Mouse (Mus musculus) left cerebral cortex, postnatal 10 days (tissue): ENCODE measurements around the gene Gm10354. TPM values are rescaled to one million over a fixed set of nuclear protein-coding genes. Genes with fewer than 3 reads are reported as not detected.
"Not testable (repeated sequence)": the region's sequence is repeated elsewhere in the genome, so short reads cannot be mapped to it uniquely, and the experiment has no call there.

Experiments used
- DNase-seq, 2 experiments: peaks; one replicate each; pipeline ENCODE4 v3.0.0; 2021 to 2022; ENCODE audit warnings: low spot score in 2 of 2, mixed read lengths in 1 of 2; ENCODE audit errors: extremely low spot score in 1 of 2
- intact Hi-C: fragments of 180-260 bp; cut with DNase I; formaldehyde crosslinking; loops from one replicate; pipeline ENCODE4 v1.15.1; 2025
- total RNA-seq, 2 experiments: library from RNA; stranded (reverse); gene quantifications; 2 replicates each; pipeline ENCODE4 v1.2.3; 2021

The Gm10354 gene
- total RNA-seq, 2 experiments from 2014 or later = not detected

DNA sequence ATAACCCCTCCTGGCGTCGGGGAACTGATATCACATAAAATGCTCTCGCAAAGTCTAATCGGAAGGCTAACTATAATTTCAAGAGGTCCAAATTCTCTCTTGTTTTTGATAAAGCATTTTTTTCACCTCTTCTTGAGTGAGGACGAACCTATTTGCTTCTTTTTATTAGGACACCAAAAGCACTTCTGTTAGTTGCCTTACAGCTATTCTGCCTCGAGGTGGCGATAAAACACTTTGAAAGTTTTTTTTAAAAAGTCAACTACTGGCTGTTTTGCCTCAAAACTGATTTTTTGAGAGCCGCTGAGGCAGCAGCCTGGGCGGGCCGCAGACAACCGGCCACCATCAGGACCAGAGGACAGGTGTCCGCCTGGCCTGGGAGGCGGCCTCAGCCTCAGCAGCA is 14.9 kb downstream of the Gm10354 start:
- intact Hi-C loops, DNase-seq: not testable (repeated sequence)

DNA sequence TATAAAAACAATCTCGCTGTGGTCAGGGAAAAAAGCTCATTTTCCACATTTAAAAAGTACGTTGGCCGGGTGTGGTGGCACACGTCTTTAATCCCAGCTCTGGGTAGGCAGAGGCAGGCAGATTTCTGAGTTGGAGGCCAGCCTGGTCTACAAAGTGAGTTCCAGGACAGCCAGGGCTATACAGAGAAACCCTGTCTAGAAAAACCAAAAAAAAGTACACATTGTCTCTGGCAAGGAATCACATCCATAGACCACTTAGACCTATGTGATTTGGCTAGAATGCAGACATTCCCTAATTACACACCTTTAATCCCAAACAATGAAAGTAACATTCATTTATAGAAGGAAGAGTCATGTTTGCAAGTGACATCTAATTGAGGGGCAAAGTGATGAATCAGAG is 17.2 kb downstream of the Gm10354 start:
- DNase-seq, intact Hi-C loops: not testable (repeated sequence)

DNA sequence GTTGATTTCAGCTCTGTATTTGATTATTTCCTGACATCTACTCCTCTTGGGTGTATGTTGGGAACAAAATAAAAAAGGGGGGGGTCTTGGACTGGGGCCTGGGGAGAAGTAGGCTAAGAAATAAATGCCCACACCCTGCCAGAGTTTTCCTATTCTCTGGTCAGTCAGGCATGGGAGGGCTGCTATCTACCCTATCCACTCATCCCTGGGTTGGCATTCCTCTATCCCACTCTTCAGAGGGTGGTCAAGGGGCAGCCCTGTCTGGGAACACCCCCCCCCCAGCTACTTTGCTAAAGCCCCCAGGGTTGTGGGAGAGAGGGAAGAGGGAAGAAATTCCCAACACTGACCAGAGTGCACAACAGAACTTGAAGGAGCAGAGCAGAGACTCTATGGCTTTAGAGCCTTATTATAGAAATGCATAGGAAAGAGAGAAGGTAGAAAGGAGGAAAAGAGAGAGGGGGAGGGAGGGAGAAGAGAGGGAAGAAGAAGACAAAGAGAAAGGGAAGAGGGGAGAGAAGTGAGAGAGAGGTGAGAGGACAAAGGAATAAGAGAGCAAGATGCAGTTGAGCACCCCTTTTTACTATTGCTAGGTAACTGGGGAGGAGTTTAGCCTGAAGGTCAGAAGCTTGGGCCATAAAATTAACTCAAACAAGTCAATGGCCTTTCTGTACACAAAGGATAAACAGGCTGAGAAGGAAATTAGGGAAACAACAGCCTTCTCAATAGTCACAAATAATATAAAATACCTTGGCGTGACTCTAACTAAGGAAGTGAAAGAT is 22.6 kb downstream of the Gm10354 start:
- DNase-seq, intact Hi-C loops: not testable (repeated sequence)

DNA sequence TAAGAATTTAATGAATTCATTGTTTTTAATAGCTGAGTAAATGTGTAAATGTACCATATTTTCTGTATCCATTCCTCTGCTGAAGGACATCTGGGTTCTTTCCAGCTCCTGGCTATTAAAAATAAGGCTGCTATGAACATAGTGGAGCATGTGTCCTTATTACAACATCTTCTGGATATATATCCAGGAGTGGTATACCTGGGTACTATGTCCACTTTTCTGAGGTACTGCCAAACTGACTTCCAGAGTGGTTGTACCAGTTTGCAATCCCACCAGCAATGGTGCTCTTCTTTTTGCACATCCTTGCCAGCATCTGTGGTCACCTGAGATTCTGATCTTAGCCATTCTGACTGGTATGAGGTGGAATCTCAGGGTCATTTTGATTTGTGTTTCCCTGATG is 25.1 kb downstream of the Gm10354 start:
- intact Hi-C loops, DNase-seq: not testable (repeated sequence)

DNA sequence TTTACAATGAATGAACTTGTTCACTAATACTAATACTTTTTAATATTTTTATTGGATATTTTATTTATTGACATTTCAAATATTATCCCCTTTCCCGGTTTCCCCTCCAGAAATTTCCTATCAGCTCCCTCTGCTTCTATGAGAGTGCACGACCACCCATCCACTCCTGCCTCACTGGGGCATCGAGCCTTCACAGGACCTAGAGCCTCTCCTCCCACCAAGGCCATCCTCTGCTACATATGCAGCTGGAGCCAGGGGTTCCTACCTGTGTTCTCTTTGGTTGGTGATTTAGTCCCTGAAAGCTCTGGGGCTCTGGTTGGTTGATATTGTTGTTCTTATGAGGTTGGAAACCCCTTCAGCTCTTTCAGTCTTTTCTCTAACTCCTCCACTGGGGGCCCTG is 26.0 kb downstream of the Gm10354 start:
- DNase-seq, intact Hi-C loops: not testable (repeated sequence)

DNA sequence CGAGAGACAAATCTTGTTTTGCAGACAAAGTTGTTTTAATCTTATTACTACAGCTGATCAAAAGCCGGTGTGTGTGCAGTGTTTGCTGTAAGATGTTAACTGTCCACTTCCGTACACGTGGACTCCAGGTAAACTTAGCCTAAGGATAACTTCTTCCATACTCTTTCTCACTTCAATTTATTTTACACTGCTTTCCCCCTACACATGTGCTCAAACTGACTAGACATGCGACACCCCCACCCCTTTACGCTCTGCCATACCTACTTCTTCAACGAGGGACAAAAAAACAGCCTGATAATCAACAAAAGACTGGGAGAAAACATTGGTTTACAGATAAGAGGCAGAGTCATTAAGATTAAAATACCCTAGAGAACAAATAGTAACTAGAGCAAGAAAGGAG is 26.9 kb downstream of the Gm10354 start:
- intact Hi-C loops, DNase-seq: not testable (repeated sequence)

DNA sequence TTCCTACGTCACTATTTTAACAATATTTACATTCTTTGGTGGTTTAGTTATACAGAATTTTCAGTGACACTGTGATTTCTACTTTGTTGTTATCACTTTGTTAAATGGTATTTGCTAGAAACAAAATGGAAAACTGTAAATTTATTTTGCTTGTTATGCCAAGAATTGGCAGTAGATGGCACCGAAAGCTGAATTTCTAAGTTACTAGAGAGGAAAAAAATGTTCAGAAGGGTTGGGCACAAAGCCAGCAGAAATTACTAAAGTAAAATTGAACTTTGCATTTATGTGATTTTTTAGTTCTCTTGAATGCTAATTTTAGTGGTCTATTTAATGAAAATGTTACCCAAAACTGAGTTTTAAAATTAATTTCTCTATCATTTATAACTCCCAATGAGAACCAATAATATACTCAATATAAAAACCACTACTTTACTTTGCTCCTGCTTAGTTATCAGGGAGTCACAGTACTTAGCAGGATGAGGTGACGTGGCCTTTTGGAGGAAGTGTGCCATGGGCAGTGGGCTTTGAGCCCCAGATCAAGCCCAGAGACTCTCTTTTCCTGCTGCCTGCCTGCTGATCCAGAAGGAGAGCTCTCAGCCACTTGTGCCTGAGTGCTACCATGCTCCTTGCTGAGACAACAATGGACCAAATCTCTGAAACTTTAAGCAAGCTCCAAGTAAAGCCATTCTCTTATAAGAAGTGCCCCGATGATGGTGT is 31.1 kb downstream of the Gm10354 start:
- peak in 1 of 2 experiments; percentile 15 for DNase-seq
- intact Hi-C loops = not testable (repeated sequence)

DNA sequence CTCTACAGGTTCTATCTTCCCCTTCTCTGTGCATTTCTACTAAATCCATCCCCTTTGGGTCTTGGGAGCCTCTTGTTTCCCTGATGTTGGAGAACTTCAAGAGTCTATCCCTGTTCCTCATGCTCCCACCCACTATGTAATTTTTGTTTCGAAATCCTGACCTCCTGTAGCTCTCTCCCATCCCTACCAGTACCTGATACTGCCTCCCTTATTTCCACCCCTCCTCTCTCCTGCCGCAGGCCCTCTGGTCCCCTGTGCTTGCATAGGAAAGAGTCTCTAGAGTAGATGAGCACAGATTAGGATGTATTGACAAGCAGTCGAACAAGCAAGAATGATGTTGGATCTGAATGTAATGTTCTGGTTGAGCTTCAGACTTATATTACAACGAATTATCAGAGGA is 33.2 kb downstream of the Gm10354 start:
- intact Hi-C loops, DNase-seq: not testable (repeated sequence)

DNA sequence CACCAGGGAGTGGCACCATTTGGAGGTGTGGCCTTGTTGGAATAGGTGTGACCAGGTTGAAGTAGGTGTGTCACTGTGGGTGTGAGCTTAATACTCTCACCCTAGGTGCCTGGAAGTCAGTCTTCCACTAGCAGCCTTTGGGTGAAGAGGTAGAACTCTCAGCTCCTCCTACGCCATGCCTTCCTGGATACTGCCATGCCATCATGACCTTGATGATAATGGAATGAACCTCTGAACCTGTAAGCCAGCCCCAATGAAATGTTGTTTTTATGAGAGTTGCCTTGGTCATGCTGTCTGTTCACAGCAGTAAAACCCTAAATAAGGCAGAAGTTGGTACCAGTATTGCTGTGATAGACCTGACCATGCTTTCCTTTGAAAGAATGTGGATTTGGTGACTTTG is 37.7 kb downstream of the Gm10354 start:
- intact Hi-C loops, DNase-seq: not testable (repeated sequence)

DNA sequence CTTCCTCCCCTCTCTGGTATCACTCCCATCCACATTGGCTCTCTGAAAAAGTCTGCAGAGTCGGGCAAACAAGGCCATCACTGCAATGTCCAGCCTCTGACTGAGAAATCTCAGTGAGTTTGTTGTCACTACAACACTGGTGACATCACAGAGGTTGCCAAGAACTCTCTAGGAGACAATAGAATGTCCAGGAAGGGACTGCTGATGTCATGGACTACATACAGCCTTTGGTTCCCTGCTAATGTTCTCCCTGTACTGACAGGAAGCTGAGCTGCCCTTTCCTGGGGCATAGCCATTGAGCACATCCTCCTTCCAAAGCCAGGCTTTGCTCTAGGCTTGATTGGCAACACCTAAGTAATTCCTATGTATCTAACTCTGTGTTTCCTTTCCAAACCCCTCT is 40.4 kb downstream of the Gm10354 start, which contains the start of gene Speer4e:
TSS of gene Speer4e (minus strand) at position 101 of the 400 bp plus-strand sequence.
- DNase-seq, intact Hi-C loops: not testable (repeated sequence)

DNA sequence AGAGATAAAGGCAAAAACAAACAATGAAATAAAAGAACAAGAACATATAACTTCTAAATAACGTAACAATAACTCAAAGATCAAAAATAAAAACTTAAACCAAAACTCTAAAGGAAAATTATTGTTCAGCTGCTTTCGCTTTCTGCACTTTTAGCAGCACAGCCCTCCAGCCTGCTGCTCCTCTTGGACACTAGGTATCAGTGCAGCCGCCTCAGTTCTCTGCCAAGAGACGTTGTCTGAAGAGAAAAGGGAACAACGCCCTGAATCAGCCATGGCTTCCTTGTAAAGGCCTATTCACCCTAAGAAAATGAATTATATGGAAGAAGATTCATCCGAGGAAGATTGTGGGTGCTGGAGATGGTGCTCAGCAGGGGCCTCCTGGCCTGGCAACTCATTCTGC is 45.0 kb downstream of the Gm10354 start:
- intact Hi-C loops = not testable (repeated sequence)

DNA sequence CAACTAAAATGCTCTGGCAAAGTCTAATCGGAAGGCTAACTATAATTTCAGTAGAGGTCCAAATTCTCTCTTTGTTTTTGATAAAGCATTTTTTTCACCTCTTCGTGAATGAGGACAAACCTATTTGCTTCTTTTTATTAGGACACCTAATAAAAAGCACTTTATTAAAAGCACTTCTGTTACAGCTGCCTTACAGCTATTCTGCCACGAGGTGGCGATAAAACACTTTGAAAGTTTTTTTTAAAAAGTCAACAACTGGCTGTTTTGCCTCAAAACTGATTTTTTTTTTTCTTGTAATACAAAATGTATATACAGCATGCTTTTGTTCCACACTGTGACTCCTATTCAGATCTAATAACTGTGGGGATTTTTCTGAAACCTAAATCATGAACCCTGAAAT is 51.7 kb downstream of the Gm10354 start:
- DNase-seq, intact Hi-C loops: not testable (repeated sequence)

More for the DNA sequence above, 45.0 kb downstream of the Gm10354 start:
- DNase-seq = not testable (repeated sequence)

Other genes starting within 250 kb of the Gm10354 start
- gene Gm9758, start 64.0 kb downstream of the Gm10354 start, total RNA-seq = not detected
- gene Speer4e, start 40.5 kb downstream of the Gm10354 start, total RNA-seq = not detected
- gene Gm17019, start 54.1 kb upstream of the Gm10354 start, total RNA-seq = not detected